Mouse (Mus musculus) MEL (cell line): ENCODE results near the gene Slc44a5.

Experiments used
- BHLHE40 ChIP-seq: IDR thresholded peaks from 2 replicates; pipeline ENCODE4 v1.6.1; 2012; ENCODE audit warnings: low read depth, mild to moderate bottlenecking, inconsistent platforms, low read length, improper control_type of control experiment, borderline replicate concordance
- CTCF ChIP-seq, 3 experiments: IDR thresholded peaks in 2 of 3; conservative IDR thresholded peaks in 1 of 3; 2 replicates each; pipeline ENCODE4 v1.5.1; 2011 to 2012; ENCODE audit warnings: low read length in 3 of 3, low read depth in 2 of 3, mild to moderate bottlenecking in 2 of 3, improper control_type of control experiment in 1 of 3, inconsistent platforms in 1 of 3, mixed read lengths in 1 of 3, moderate library complexity in 1 of 3; ENCODE audit not compliant: control insufficient read depth in 1 of 3, insufficient read depth in 1 of 3, poor library complexity in 1 of 3, severe bottlenecking in 1 of 3
- GATA1 ChIP-seq: IDR thresholded peaks from 2 replicates; pipeline ENCODE4 v1.6.1; 2011; ENCODE audit warnings: low read depth, low read length, improper control_type of control experiment
- TAL1 ChIP-seq: IDR thresholded peaks from 2 replicates; pipeline ENCODE4 v1.6.1; 2012; ENCODE audit warnings: mild to moderate bottlenecking, inconsistent platforms, low read length, moderate library complexity, mixed read lengths
- TBP ChIP-seq: IDR thresholded peaks from 2 replicates; pipeline ENCODE4 v1.8.0; 2011; ENCODE audit warnings: low read depth, low read length, improper control_type of control experiment
- TCF12 ChIP-seq: IDR thresholded peaks from 2 replicates; pipeline ENCODE4 v1.6.1; 2014; ENCODE audit warnings: low read depth, mild to moderate bottlenecking, inconsistent platforms, low read length, improper control_type of control experiment, moderate library complexity
- USF1 ChIP-seq: IDR thresholded peaks from 2 replicates; pipeline ENCODE4 v1.6.1; 2014; ENCODE audit warnings: low read depth, mild to moderate bottlenecking, inconsistent platforms, low read length, improper control_type of control experiment, moderate library complexity
- ZMIZ1 ChIP-seq: IDR thresholded peaks from 2 replicates; pipeline ENCODE4 v1.6.1; 2012; ENCODE audit warnings: low read depth, mild to moderate bottlenecking, inconsistent platforms, low read length, improper control_type of control experiment, moderate library complexity

- no peak for TF ChIP-seq TAL1
- TF ChIP-seq BHLHE40: no peak
- no peak for TF ChIP-seq CTCF (IDR thresholded peaks at IDR 0.05 in 2 of 3, conservative IDR thresholded peaks at IDR 0.05 in 1 of 3; ENCODE audit: control insufficient read depth in 1 of 3, insufficient read depth in 1 of 3, low read depth in 2 of 3, low read length in 3 of 3, poor library complexity in 1 of 3, severe bottlenecking in 1 of 3)
- no peak for TF ChIP-seq TCF12
- no peak for TF ChIP-seq ZMIZ1
- TF ChIP-seq TBP: no peak
- TF ChIP-seq USF1: no peak
- no peak for TF ChIP-seq GATA1
Measured at GRCm38 (mm10) chr3:154116000-154116399, 142.8 kb downstream of the Slc44a5 start.
